Mouse (Mus musculus): Measurements from ENCODE around the gene Pex5. TPM values are rescaled to one million over a fixed set of nuclear protein-coding genes. Genes with fewer than 3 reads are reported as not detected.

Pex5 gene
- total and polyA plus RNA-seq, 2 experiments: 73.7 to 79.3 TPM

- 27% methylated on average over 4 of the region's 4 CpGs for WGBS
- TF ChIP-seq POLR2A (IDR thresholded peaks at IDR 0.05; ENCODE audit: extremely low read depth, insufficient read depth, low read length) (no peak), CTCF (IDR thresholded peaks at IDR 0.05; ENCODE audit: low read depth, low read length) (no peak)
- Histone ChIP-seq H3K9ac (ENCODE audit: low read depth, low read length) (peak overlapping the region; percentile 72), H3K4me1 (ENCODE audit: control insufficient read depth, insufficient read depth, low read length) (peaks cover 16% of the 10 kb centered on the region), H3K27me3 (ENCODE audit: control insufficient read depth, insufficient read depth, low read length) (no peaks in the 10 kb centered on the region), H3K4me3 (ENCODE audit: insufficient read depth, low read depth, low read length) (no peak overlapping the region; the same call in 1 of the 2 replicates), H3K27ac (replicated peaks; ENCODE audit: insufficient read depth, low read depth, low read length) (peak overlapping the region; percentile 92), H3K79me2 (ENCODE audit: control insufficient read depth, insufficient read depth, low read length) (no peaks in the 10 kb centered on the region), H3K36me3 (ENCODE audit: control insufficient read depth, insufficient read depth, low read length) (no peaks in the 10 kb centered on the region)
- DNase-seq (ENCODE audit: extremely low read depth, low read depth, low spot score): peak; percentile 91
Observed at GRCm38 (mm10) chr6:124453756-124454155, 38.9 kb upstream of the Pex5 start.

- TF ChIP-seq CTCF (IDR thresholded peaks at IDR 0.05; ENCODE audit: low read depth, low read length) (no peak), POLR2A (IDR thresholded peaks at IDR 0.05; ENCODE audit: extremely low read depth, insufficient read depth, low read length) (no peak)
- peak; percentile 48 for DNase-seq (ENCODE audit: extremely low read depth, low read depth, low spot score)
- no peaks in the 10 kb centered on the region for H3K36me3 ChIP-seq (ENCODE audit: control insufficient read depth, insufficient read depth, low read length)
- WGBS: 64% methylated on average over 3 of the region's 3 CpGs
- H3K27ac ChIP-seq (replicated peaks; ENCODE audit: insufficient read depth, low read depth, low read length): no peak overlapping the region
- no peak overlapping the region for H3K4me3 ChIP-seq (ENCODE audit: insufficient read depth, low read depth, low read length)
- H3K27me3 ChIP-seq (ENCODE audit: control insufficient read depth, insufficient read depth, low read length): no peaks in the 10 kb centered on the region
- no peak overlapping the region for H3K9ac ChIP-seq (ENCODE audit: low read depth, low read length)
- peaks cover 19% of the 10 kb centered on the region for H3K4me1 ChIP-seq (ENCODE audit: control insufficient read depth, insufficient read depth, low read length)
- no peaks in the 10 kb centered on the region for H3K79me2 ChIP-seq (ENCODE audit: control insufficient read depth, insufficient read depth, low read length)
Observed at GRCm38 (mm10) chr6:124451995-124452394, 37.1 kb upstream of the Pex5 start.

- H3K27me3 ChIP-seq (ENCODE audit: control insufficient read depth, insufficient read depth, low read length): no peaks in the 10 kb centered on the region
- H3K27ac ChIP-seq (replicated peaks; ENCODE audit: insufficient read depth, low read depth, low read length): no peak overlapping the region
- H3K36me3 ChIP-seq (ENCODE audit: control insufficient read depth, insufficient read depth, low read length): no peaks in the 10 kb centered on the region
- no peak overlapping the region for H3K9ac ChIP-seq (ENCODE audit: low read depth, low read length)
- H3K79me2 ChIP-seq (ENCODE audit: control insufficient read depth, insufficient read depth, low read length): no peaks in the 10 kb centered on the region
- H3K4me1 ChIP-seq (ENCODE audit: control insufficient read depth, insufficient read depth, low read length): peaks cover 9% of the 10 kb centered on the region; the same call in 1 of the 2 replicates
- no peak overlapping the region for H3K4me3 ChIP-seq (ENCODE audit: insufficient read depth, low read depth, low read length)
- 91% methylated on average over 18 of the region's 18 CpGs for WGBS
- TF ChIP-seq POLR2A (IDR thresholded peaks at IDR 0.05; ENCODE audit: extremely low read depth, insufficient read depth, low read length) (no peak), CTCF (IDR thresholded peaks at IDR 0.05; ENCODE audit: low read depth, low read length) (no peak)
- DNase-seq (ENCODE audit: extremely low read depth, low read depth, low spot score): no peak
Observed at GRCm38 (mm10) chr6:124449668-124450383, 35.0 kb upstream of the Pex5 start.

DNA sequence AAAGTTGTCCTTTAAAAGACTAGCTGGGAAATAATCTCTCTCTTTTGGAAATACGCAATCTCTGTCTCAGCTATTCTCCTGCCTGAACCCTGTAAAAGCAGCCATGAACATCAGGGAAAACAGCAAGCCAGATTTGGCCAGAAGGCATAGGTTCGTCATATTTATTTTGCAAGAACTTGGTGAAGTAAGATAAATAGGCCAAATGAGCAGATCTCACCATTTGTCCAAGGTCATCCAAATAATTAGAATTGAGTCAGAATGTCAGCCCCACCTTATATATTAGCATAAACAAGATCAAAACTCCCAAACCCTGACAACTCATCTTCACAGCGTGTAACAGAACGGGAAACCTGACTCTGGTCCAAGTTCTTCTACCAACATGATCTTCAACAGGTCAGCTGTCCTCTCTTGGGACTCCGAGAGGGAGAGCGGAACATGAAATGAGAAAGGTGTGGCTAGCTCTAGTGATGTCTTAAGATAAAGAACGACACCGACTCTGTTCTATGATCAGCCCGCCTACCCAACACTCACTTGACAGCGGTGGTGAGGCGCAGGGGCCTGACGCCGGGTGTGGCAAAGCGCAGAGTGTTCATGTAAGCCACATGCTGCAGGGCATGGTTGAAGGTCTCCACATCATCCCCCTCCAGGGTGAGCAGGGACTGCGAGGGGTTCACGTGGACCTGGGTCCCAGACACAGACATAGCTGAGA, 34.2 kb upstream of the Pex5 start:
- H3K9ac ChIP-seq (ENCODE audit: low read depth, low read length): no peak overlapping the region
- no peaks in the 10 kb centered on the region for H3K27me3 ChIP-seq (ENCODE audit: control insufficient read depth, insufficient read depth, low read length)
- no peaks in the 10 kb centered on the region for H3K79me2 ChIP-seq (ENCODE audit: control insufficient read depth, insufficient read depth, low read length)
- WGBS: 78% methylated on average over 16 of the region's 16 CpGs
- TF ChIP-seq POLR2A (IDR thresholded peaks at IDR 0.05; ENCODE audit: extremely low read depth, insufficient read depth, low read length) (no peak), CTCF (IDR thresholded peaks at IDR 0.05; ENCODE audit: low read depth, low read length) (no peak)
- no peak overlapping the region for H3K27ac ChIP-seq (replicated peaks; ENCODE audit: insufficient read depth, low read depth, low read length)
- peaks cover 9% of the 10 kb centered on the region; the same call in 1 of the 2 replicates for H3K4me1 ChIP-seq (ENCODE audit: control insufficient read depth, insufficient read depth, low read length)
- no peaks in the 10 kb centered on the region for H3K36me3 ChIP-seq (ENCODE audit: control insufficient read depth, insufficient read depth, low read length)
- H3K4me3 ChIP-seq (ENCODE audit: insufficient read depth, low read depth, low read length): no peak overlapping the region
- DNase-seq (ENCODE audit: extremely low read depth, low read depth, low spot score): peak; percentile 64

GRCm38 (mm10) chr6:124448186-124448852, 33.5 kb upstream of the Pex5 start:
- Histone ChIP-seq H3K27me3 (ENCODE audit: control insufficient read depth, insufficient read depth, low read length) (no peaks in the 10 kb centered on the region), H3K4me1 (ENCODE audit: control insufficient read depth, insufficient read depth, low read length) (peaks cover 9% of the 10 kb centered on the region; the same call in 1 of the 2 replicates), H3K4me3 (ENCODE audit: insufficient read depth, low read depth, low read length) (no peak overlapping the region), H3K27ac (replicated peaks; ENCODE audit: insufficient read depth, low read depth, low read length) (peak overlapping the region; percentile 48), H3K36me3 (ENCODE audit: control insufficient read depth, insufficient read depth, low read length) (no peaks in the 10 kb centered on the region), H3K79me2 (ENCODE audit: control insufficient read depth, insufficient read depth, low read length) (no peaks in the 10 kb centered on the region), H3K9ac (ENCODE audit: low read depth, low read length) (peak overlapping the region; percentile 8; the same call in 1 of the 2 replicates)
- peak; percentile 84 for DNase-seq (ENCODE audit: extremely low read depth, low read depth, low spot score)
- WGBS: 49% methylated on average over 10 of the region's 10 CpGs
- TF ChIP-seq CTCF (IDR thresholded peaks at IDR 0.05; ENCODE audit: low read depth, low read length): peak; percentile 30; the same call in 1 of the 2 replicates
- TF ChIP-seq POLR2A (IDR thresholded peaks at IDR 0.05; ENCODE audit: extremely low read depth, insufficient read depth, low read length): no peak
